Mouse (Mus musculus) kidney, postnatal 4 days (tissue): ENCODE results near the gene Ccpg1.

Experiments used
- DNase-seq, 2 experiments: peaks; one replicate each; pipeline ENCODE4 v3.0.0; 2021; ENCODE audit warnings: mixed read lengths in 2 of 2

The Ccpg1 gene

DNA sequence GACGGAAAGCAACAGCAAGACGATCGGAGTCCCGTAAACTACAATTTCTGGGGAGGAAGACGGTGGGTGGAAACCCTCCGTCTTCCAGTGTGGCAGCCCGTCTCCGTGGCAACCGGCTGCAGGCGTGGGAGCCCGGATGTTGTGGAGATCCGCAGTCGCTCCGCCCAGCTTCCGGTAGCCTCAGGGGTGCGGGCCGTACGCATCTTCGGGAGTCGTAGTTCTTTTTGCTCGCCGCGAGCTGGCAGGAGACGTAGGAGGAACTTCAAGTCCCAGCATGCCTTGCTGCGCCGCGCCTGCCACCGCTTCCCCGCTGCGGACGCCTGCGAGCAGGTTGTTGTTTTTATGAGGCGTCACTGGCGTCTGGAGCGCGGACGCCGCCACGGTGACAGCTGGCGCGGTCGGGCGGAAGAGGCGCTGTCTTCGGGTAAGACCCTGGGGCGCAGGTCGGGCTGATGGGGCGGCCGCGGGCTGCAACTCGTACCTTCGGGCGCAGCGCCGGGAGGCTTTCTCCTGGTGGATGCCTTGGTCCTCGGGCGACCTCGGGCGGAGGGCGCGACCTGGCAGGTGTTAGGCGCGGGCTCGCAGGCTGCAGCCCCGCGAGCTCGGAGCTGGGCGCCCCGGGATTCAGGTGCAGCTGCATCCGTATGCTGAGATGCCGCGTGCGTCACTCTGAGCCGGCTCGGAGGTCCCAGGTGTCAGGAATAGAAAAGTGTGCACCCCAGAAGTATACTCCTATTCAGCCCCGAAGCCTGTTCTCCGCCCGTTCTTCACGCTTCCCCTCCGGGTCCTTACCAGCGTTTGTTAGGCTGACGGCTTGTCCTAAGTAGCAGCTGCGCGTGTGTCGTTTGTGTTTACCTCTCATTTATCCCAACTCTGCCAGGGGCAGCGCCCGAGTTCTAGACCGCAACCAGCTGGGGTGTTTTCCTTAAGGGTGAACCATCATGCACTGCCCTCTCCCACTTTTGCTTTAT is at the start of gene Ccpg1, which contains the start of gene Ccpg1os:
Gene Ccpg1 (plus strand): TSS at position 180 of the 971 bp plus-strand sequence.
Gene Ccpg1os (minus strand): TSS at position 133 of the 971 bp plus-strand sequence.
- peak; percentile 96 to 98 for DNase-seq

DNA sequence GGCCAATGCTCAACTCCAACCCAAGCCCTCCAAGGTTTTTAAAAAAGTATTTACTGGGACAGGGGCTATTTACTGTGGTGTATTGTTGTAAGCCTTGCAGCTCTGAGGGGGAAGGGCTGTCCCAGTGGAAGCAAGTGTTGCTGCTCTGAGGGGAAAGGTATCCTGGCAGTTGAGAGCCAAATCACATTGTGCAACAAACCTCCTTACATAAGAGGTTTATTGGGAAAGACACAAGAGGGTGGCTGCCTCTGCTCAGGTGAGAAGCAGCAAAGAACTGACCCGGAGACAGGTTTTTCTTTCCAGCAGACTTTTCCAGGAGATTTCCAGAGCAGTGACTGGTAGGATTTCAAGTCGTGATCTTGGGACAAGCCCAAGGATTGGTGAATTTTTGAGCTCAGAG is 48.9 kb upstream of the Ccpg1 start:
- DNase-seq: no peak

DNA sequence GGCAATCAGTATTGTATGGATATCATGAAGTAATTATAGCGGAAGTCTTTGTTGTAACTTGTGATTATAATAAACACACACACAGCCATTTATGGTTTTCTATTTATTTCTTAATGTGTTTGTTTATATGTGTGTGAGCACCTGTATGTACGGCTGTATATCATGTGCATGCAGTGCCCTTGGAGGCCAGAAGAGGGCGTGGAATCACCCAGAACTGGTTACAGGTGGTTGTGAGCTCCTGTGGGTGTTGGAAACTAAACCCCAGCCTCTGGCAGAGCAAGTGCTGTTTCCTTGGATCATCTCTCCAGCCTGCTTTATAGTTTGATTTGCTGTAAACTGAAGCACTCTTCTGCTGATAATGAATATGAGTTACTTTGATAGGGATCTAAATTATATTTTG is 41.8 kb upstream of the Ccpg1 start:
- peak; percentile 20 to 27 for DNase-seq

DNA sequence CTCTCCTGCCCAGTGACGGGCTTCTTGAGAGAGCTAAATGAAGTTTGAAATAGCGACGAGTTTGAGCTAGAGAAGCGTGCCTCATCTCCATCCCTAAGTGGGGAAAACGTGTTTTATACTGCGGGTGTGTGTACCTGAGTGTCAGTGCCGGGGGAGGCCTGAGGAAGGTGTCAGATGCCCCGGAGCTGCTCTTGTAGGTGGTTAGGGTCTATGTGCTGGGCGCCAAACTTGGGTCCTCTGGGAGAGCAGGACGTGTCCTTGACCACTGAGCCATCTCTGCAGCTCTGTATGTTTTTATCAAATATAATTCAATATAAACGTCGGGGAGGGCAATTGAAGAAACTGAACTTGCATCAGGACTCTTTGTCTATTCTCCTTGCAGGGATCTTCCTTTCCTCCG is 40.9 kb upstream of the Ccpg1 start:
- no peak for DNase-seq

DNA sequence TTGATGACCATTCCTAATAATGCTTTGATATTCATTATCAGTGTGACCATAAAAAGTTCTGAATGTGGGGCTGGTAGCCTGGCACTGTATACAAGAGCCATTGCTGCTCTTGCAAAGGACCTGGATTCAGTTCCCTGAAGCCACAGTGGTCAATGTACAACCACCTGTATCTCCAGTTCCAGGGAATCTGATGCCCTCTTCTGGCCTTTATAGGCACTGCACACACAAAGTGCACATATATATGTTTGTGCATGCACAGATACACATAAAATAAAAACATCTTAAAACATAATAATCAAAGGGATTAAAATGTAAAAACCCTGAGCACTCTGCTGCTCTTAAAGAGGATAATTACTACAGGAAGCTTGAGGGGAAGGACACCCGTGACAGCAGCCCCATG is 38.2 kb upstream of the Ccpg1 start:
- DNase-seq: no peak

DNA sequence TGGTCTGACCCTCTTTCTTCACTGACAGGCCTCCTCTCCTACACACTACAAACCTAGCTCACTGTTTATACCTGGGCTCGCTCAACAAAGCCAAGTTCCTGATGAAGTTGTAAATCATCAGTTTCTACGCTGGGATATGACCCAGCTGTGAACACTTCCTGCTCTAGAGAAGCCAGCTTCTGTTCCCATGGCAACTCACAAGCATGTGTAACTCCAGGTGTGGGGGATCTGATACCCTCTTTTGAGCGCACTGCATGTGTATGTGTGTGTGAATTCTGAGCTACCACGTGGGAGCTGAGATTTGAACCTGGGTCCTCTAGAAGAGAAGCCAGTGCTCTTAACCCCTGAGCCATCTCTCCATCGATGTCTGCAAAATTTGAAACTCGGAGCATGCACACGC is 35.7 kb upstream of the Ccpg1 start:
- DNase-seq: no peak

DNA sequence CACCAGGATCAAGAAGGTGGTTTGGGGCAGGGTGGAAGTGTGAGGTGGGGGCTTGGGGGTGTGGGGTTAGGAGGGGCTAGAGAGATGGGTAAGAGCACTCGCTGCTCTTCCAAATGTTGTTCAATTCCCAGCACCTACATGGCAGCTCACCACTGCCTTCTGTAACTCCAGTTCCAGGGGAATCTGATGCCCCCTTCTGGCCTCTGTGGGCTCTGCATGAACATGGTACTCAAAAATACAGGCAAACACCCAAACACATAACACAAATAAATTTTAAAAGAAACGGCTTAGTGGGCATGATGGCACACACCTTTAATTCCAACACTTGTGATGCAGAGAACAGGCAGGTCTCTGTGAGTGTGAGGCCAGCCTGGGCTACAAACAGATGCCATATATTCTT is 30.5 kb upstream of the Ccpg1 start:
- peak; percentile 54 to 56 for DNase-seq

DNA sequence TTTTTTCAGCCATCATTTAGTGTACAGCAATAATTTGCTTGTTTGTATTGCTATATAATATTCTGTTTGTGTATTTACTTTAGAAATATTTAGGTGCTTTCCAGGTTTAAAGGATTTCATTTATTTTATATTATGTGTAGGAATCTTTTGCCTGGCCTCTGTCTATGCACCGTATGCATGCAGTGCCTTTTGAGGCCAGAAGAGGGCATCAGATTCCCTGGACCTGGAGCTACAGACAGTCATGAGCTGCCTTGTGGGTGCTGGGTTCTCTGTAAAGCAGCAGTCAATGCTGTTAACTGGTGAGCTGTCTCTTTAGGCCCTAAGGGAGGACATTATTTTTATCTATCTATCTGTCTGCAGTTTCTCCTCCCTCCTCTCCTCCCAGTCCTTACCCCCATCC is 29.7 kb upstream of the Ccpg1 start:
- DNase-seq: peak; percentile 68 to 73

DNA sequence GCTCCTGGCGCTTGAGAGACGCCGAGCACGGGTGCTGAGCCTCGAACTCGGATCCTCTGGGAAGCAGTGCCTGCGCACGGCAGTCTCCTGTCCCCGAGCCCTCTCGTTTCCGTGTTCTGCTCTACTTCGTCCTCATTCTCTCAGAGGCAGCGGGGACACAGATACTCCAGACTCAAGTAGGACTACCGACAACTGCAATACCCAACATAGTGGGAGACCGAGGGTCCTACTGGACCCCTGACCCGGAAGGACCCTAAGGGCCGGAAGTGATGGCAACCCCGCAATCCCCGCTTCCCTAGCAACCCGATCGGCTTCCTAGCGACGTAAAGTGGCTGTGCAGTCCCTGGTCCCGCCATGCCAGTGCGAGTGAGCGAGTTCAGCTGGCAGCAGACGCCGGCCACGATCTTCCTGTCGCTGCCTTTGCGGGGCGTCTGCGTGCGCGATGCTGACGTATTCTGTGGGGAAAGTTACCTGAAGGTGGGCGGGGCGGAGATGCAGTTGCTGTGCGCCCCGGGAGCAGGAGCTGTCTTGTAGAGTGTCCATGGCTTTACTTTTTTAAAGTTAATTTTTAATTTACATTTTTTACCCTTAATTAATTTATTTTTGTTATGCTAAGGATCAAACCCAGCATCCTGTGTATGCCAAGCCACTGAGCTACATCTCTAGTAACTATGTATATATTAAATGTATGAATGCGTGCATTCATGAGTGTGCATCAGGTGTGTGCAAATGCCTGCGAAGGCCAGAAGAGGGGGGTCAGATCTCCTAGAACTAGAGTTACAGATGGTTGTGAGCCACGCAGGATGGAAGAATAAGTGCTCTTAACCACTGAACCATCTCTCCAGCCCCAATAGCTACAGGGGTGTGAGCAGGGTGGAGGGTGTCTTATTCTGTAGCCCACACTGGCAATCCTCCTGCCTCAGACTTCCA is 26.4 kb upstream of the Ccpg1 start, which contains the start of the genes Dyx1c1 and Gm44503:
Gene Dyx1c1 (plus strand): TSS at position 265 of the 930 bp plus-strand sequence.
Gene Gm44503 (plus strand): TSS at position 332 of the 930 bp plus-strand sequence.
- peak; percentile 87 to 92 for DNase-seq

DNA sequence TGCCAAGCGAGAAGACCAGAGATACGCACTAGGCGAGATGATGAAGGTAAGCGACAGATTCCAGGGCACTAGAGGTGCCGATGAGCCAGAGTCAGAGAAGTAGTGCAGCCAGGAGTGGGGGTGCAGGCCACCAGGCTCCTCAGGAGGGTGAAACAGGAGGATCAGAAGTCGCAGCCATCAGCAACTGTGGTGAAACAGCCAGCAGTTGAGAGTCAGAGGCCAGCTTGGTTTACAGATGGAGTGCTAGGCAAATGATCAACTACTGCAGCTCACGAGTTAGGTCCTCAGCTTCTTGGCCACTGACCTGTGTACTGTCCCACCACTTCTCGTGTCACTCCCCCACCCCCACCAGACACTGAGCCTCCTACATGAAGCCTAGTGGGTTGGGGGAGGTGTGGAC is 23.9 kb upstream of the Ccpg1 start:
- peak; percentile 31 to 55 for DNase-seq

DNA sequence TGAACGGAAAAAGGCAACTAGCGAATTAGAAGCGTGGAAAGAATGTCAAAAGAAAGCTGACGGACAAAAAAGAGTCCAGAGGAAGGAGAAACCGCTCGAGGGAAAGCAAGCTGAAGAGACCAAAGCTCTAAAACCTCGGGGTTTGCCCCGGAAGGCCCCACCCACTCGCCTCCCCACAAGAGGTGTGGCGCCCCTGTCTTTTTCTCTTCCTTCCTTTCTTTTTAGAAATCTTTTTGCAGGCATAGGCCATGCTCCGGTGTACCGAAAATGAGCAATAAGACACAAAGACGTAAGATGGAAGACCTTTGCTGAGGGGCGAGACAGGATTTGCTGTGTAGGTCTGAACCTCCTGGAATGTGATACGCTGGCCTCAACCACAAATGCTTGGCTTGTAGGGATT is 23.3 kb upstream of the Ccpg1 start:
- no peak for DNase-seq

DNA sequence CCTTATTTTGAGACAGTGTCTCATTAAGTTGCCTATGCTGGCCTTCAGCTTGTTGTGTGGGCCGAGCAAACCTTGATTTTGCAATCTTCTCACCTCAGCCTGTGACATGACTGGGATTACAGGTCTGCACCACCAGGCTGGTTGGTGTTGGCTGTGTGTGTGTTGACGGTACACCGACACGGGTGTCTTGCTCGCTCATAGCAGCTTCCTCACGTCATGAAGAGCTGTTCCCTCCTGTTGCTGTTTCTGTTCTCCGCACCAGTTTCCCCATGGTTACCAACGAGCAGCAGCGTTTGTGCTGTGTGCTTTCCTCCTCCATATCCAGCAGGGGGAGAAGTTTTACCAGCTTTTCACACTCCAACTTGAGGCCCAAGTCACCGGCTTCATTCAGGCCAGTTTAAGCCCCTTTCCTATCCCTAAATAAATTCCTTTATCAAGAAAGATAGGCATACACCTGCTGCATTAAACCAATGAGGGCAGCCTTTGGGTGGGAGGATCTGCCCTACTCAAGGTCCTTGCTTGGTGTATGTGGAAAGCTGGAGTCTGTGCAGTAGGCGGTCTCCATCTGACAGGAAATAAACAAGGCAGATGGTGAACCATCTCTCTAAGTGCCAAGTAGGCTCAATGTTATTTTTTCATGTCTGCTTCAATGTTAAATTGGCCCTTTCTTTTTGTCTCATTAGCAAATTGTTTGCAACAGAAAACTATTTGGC is 16.7 kb upstream of the Ccpg1 start:
- DNase-seq: peak; percentile 31 to 57

DNA sequence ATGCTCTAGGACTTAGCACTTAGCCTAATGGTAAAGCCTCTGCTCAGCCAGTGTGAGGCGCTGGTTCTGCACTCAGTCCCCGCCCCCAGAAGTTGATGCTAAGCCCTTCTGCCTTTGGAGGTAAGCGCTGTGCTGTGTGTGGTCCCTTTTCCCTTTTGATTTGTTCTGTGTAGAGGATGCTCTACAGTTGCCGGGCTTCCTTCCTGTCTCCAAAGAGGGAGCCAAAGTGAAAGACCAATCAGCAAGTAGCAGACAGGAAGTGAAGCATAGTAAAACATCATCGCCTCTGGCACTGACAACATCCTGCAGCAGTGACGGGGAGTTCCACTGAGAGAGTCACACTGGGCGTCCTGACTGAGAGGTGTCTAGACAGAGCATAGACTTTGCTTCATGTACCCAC is 15.4 kb upstream of the Ccpg1 start:
- DNase-seq: peak in 1 of 2 experiments; percentile 40

DNA sequence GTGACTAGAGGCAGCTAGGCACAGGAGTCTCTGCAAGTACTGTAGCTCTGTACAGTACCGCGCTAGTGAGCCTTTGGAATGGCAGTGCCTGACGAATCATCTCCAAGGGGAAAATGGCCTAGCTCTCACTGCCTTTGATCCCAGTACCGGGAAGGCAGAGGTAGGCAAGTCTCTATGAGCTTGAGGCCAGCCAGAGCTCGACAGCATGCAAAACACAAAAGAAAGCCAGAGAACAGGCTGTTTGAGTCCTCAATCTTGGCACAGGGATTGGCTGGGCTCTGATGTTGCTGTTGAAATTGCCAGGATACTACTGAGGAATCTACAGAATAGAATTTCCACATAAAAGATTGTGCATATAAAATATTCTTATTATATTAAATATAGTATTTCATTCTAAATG is 12.8 kb upstream of the Ccpg1 start:
- DNase-seq: no peak

DNA sequence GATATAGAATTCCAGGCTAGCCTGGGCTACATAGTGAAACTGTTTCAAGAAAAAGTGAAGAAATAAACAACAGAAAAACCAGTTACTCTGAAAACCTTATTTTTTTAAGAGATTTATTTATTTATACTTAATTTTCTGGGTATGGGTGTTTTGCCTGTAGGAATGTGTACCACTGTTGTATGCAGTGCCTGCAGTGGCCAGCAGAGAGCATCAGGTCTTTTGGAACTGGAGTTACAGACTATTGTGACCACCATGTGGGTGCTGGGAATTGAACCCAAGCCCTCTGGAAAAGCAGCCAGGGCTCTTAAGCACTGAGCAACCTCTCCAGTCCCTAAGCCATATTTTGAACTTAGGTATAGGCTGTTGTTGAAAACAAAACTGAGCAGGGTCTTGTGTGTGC is 12.2 kb upstream of the Ccpg1 start:
- no peak for DNase-seq

DNA sequence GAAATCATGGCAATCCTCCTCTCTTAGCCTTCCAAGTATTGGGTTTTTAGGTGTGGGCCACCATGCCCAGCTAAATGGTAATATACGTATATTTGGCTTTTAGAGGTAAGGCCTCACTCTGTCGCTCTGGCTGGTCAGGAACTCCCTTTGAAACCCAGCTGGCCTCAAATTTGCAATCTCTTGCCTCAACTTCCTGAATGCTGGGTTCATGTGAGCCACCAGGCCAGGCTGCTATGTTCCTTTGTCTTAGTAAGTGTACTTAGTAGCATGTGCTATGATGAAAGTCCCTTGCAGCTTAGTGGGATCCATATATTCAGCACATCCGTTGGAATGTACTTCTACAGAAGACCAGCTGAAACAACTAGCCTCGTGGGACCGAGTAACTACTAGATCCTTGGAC is 10.5 kb upstream of the Ccpg1 start:
- DNase-seq: no peak

DNA sequence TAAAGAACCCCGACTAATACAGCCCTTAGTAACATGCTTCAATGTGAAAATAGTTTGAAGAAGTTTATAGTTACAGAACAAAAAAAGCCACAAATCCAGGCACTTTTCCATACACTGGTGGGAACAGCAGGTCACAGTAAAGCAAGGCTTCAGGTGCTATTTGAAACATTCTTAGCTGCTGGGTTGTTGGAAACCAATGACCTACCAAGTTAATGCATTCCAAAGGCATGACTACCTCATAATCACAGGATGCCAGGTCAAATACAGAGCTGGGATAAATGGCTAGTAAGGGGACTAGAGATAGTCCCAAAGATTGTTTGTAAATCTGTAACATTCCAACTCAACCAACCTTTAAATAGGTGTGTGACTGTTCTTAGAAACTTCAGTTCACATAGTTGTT is 10.0 kb upstream of the Ccpg1 start:
- DNase-seq: no peak

DNA sequence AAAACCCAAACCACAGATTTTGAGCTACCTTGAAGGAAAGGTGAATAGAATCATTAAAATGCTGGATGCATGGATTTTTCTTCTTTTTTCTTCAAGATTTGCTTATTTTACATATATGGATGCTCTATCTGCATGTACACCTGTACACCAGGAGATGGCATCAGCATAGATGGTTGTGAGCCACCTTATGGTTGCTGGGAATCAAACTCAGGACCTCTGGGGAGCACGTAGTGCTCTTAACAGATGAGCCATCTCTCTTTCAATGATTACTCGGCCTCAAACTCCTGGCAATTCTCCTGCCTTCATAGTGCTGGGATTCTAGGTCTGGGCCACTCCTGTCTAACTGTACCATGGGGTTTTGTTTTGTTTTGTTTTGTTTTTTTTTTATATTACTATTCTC is 2.2 kb upstream of the Ccpg1 start:
- DNase-seq: no peak

DNA sequence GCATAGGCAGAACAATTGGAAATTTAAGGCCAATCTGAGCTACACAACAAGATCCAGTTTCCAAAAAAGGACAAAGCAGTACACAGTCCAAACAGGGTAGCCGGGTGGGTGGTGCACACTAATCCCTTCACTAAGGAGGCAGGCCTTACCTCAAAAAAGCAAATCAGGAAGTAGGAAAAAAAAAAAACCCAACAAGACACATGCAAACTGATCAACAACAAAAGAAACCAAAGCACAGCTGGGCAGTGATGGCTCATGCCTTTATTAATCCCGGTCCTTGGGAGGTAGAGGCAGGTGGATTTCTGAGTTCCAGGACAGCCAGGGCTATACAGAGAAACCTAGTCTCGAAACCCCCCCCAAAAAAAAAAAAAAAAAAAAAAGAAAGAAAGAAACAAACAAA is 2.5 kb downstream of the Ccpg1 start:
- DNase-seq: no peak

DNA sequence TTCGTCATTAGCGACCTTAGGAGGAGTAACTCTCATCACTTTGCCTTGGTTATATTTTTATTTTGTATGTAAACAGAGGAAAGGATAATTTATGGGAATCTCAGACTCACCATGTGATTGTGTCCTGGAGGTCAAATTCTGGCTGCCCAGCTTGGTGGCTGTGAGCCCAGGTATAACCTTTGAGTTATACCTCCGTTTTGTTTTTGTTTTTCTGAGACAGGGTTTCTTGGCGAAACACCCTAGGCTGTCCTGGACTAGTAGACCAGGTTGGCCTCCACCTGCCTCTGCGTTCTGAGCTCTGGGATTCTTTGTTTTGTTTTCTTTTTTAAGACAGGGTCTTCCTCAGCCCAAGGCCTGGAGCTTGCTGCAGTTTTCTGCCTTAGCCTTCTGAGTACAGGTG is 3.5 kb downstream of the Ccpg1 start:
- no peak for DNase-seq

DNA sequence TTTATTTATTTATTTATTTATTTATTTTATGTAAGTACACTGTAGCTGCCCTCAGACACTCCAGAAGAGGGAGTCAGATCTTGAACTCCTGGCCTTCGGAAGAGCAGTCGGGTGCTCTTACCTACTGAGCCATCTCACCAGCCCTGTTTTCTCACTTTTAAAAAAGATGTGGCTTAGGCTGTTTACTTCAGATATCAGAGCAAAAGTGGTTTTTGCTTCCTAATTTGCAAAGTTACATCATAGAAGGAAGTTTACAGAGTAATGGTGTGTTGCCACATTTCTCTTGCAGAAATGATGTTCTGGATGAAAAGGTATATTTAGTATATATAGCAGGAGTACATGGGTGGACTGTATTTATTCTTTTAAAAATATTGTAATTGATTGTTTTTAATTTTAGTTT is 6.2 kb downstream of the Ccpg1 start:
- no peak for DNase-seq

DNA sequence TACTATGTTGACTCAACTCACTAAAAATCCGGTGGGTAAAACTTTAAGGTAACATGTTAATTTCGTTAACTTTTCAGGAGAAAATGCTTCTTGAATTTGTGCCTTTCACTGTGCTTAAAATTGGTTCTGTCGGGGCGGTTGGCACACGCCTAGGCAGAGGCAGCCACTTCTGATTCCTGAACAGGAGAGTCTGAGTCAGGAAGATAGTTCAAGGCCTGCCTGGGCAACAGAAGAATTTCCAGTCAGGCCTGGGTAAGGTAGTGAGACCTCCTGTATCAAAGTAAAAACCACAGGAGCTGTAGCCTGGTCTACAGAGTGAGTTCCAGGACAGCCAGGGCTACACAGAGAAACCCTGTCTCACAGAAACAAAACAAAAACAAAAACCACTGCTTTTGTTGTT is 7.3 kb downstream of the Ccpg1 start:
- DNase-seq: no peak

DNA sequence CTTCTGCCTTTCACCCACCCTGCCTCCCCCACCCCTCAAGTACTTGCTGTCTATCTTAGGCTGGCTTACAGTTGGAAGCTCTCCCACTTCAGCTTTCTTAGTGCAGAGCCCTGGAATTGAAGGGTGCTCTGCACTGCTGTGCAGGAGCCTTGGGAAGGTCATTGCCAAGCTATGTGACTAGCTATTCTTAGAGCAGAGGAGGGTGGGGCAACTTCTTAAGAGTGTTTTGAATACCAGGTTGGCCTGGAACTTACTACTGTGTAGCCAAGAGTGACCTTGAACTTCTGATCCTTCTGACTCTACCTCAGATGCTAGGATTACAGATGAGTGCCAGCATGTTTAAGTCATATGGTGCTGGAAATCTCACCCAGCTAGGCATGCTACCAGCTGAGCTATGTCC is 10.9 kb downstream of the Ccpg1 start:
- no peak for DNase-seq
